Mouse (Mus musculus): ENCODE results near the gene Mdc1.

The Mdc1 gene

DNA sequence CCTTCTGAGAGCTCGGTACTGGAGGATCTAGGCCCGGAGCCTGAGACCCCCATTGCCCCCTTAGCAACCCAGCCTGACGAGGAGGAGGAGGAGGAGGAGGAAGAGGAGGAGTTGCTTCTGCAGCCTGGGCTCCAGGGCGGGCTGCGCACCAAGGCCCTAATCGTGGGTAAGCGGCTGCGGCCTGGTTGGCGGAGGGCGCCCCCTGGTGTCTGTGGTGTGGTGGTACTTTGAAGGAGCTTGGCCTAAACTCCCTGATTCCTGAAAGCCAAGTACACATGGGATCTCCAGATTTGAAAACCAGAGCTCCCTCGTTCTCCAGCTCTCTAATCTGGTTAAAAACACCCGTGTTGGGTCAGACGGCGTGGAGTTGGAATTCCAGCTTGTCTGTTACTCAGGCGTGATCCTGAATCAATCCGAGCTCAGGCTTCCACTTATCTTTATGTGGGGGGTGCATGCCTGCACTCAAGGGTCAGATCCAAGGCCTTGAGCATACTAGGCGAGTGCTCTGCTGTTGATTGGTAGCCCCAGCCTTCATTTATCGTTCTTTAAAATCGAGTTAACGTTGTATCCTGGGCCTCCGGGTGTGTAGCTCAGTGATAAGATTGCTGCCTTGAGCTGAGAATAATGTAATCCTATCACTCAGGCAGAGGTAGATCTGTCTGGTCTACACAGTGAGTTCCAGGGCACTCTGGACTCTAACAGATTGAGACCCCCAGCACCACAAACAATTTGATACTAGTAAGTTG, 32.6 kb downstream of the Mdc1 start:
- intact Hi-C loops (cut with DNase I), result loop anchor here (2.0 to 5.0 kb wide), 4 partner anchors 33 to 137 kb away; no protein-coding TSS in a partner anchor

DNA sequence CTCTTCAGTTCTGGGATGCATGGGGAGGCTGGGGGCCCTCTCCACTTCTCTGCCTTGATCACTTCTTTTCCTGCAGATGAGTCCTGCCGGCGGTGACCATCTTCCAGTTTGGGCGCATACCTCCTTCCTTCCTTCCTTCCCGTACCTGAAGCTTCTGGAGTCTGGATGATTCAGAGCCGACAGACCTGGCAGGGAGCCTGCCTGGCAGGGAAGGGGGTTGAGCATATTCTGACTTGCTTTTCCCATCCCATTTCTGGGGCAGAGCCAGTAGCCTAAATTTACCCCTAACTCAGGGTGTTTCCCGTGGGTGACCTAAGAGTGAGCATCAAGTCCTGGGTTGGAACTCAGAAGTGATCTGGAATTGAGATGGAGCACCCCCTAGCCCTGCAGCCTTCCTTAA, 33.4 kb downstream of the Mdc1 start:
- intact Hi-C loops (cut with DNase I), result loop anchor here (2.0 to 5.0 kb wide), 3 partner anchors 33 to 137 kb away; no protein-coding TSS in a partner anchor

DNA sequence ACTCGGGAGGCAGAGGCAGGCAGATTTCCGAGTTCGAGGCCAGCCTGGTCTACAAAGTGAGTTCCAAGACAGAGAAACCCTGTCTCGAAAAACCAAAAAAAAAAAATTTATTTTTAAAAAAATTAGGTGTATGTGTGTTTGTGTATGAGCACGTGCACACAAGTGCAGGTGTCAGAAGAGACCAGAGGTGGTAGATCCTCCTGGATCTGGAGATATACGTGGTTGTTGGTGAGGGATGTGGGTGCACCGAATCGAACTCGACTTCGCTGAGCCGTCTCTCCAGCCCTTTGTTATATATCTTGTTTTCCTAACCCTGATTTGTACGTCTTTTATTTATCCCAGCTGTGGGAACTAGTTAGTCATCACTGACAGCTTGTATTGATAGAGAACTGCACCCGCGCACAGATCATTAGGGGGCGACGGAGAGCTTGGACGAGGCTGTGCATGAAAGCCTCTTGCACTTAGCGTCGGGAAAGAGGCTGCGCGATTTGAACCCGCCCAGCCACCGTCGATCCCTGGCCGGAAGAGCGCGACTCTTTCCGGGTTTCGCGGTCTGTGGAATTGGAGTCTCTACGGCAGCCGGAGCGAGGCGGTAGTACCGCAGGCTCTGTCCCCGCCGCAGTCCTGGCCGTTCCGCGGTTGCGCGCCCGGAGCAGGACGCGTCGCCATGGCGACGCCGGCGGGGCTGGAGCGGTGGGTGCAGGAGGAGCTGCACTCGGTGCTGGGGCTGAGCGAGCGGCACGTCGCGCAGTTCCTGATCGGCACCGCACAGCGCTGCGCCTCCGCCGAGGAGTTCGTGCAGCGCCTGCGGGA, 38.1 kb downstream of the Mdc1 start, which contains the start of gene Dhx16:
Gene Dhx16 (plus strand): TSS at position 575 of the 813 bp plus-strand sequence.
- intact Hi-C loops (cut with DNase I), result no loop called here

DNA sequence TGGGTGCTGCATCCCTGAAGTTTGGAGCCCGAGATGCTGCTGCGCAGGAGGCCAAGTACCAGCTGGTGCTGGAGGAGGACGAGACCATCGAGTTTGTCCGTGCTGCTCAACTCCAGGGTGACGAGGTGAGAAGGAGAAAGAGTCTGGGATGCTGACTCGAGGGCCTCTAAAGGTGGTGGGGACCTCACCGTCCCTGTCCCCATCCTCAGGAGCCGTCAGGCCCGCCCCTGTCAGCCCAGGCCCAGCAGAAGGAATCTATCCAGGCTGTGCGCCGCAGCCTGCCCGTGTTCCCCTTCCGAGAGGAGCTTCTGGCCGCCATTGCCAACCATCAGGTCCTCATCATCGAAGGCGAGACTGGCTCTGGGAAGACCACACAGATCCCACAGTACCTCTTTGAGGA, 41.6 kb downstream of the Mdc1 start:
- intact Hi-C loops (cut with DNase I), result no loop called here

DNA sequence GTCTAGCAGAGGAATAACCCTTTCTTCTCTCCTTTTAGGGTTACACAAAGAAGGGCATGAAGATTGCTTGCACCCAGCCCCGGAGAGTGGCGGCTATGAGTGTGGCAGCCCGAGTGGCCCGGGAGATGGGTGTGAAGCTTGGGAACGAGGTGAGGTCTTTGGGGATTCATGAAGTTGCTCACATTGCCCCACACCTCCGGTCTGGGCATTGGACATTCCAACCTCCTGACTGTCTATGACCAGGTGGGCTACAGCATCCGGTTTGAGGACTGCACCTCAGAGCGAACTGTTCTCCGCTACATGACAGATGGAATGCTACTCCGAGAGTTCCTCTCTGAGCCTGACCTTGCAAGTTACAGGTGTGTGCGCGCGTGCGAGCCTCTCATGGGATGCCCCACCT, 42.5 kb downstream of the Mdc1 start:
- intact Hi-C loops (cut with DNase I), result no loop called here

DNA sequence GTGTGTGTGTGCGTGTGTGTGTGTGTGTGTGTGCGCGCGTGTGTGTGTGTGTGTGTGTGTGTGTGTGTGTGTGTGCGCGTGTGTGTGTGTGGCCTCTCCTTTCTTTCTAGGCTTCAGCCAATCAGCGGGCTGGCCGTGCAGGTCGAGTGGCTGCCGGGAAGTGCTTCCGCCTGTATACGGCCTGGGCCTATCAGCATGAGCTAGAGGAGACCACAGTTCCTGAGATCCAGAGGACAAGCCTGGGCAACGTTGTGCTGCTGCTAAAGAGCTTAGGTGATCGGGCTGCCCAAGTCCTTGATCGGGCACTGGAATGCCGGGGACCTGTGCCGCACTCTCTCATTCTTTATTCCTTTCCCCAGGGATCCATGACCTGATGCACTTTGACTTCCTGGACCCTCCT, 46.4 kb downstream of the Mdc1 start:
- intact Hi-C loops (cut with DNase I), result no loop called here

DNA sequence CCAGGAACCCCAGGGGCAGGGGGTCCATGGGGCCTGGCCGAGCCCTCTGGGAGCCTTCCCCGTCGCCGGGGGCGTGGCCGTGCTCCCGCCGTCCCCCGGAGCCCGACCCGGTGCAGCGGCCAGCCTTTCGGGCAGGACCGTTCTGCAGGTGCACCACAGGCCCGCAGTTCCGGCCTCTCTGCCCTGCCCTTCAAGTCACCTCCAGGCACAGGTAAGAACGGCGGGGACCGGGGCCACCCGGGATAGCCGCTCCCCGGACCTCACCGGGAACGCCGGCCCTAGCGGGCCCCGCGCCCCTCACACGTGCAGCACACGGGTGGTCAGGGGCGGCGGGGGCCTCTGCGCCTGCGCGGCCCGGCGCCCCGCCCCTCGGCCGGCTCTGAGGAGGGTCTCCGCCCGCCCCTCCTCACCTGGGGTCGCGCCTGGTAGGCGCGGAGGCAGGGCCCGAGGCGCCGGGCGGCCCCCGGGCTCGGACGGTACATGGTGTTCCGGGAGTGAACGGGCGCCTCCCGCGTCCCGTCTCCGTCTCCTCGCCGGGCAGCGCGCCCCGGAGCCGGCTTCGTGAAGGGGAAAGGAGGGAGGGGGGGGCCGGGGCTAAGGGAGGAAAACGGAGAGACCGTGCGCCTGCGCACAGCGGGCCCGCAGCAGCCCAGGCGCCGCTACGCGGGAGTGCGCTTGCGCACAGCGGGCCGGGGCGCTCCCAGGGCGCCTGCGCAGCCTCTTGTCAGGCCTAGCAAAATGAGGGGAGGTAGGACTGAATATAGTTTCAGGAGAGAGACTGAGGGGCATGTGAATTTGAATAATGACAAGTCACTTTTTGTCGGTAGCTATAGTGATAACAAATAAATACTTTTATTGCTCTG, 55.7 kb downstream of the Mdc1 start, which contains the start of gene 2310061I04Rik:
Gene 2310061I04Rik (minus strand): TSS at position 651 of the 863 bp plus-strand sequence.
- intact Hi-C loops (cut with DNase I), result no loop called here

DNA sequence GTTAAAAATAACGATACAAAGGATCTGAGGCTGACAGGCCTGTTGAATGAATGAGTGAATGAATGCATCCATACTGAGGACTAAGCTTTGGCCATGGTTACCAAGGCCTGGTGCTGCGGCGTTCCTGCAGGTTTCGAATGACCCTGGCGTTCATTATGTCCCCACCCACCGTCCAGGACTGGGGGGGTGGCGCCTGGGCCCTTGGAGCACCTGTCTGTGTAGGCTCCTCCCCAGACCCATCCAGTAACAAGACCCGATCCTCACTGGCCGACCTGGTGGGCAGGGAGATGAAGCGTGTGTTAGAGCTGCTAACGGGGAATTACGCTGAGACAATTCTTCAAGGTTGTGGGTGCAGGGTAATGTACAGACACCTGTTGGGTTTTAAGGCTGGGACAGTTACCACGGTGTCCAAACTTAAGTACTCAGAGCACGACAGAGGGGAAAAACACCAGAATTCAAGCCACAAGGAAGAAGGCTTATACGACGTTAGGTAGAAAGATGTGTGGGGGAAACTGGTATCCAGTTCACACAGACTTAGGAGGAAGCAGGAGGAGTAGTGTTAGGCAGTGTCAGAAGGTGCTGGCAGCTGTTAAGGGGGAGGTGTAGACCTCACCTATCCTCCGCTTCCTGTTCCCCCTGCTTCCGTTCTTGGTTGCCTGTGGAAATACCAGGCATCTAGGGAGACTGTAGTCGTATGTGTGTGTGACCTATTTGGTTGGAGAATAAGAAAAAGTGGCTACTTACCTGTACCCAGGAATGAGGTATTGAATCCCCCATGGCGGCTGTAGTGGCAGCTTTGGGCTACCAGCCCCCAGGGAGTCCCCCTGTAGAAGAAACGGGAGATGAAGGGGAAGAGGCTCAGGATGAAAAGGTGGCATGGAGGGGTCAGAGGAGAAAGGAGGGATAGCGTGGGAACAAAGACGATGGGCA, 56.6 kb downstream of the Mdc1 start:
- intact Hi-C loops (cut with DNase I), result no loop called here

DNA sequence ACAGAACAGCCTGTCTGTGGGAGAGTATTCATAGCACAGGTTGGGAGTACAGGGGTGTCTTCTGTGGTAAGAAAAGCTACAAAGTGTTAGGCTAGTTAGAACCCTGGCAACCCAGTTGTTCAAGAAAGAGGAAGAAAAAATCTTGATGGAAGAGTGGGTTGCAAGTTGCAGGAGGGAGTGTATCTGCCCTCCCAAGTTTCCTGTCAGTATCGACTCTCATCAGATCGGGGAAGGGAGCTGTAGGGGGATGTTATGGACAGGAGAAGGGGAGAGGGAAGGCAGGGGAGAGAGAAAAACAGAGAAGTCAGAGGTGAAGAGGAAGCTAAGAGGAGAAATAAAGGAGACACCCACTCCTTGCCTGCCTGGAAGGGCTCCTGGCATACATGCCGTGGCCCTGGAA, 59.3 kb downstream of the Mdc1 start:
- intact Hi-C loops (cut with DNase I), result no loop called here

DNA sequence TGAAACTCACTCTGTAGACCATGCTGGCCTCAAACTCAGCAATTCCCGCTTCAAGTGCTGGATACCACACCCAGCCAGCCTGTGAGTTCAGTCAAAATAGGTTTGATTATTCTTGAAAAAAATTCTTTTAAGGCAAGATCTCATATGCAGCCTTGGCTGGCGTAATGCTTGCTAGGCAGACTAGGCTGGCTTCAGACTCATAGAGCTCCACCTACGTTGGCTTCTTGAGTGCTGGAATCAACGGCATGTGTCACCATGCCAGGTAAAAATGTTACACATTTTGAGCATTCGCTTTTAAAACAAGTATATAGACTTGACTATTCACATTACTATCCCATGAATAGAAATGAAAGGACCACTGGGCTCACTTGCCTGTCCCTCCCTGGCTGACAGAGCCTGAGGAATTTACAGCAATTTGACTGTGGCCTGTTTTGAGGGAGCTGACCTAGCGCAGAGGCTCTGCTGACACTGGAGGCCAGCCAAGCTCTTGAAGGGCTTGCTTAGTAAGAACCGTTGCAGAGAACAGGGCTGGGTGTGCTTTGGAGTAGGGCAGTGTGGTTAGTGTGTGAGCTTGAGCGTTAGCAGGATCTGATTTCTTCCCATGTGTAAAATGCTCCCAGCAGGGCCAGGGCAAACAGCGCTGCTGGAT, 62.2 kb downstream of the Mdc1 start:
- intact Hi-C loops (cut with DNase I), result no loop called here

DNA sequence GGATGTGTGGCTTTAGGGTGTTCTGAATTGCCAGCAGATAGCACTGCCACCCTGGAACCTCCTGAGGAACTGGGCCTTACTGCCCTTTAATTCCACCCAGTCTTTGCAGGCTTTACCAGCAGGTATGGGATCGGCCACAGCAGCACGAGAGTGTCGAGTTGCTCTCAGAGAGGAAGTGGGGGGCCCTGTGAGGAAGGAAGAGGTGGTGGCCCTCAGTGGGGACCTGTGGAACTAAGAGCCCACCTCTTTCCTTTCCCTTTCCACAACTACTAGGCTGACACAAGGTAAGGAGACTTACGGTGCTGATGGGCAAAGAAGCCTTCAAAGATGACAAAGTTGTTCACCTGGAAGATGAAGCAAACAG, 62.7 kb downstream of the Mdc1 start:
- intact Hi-C loops (cut with DNase I), result no loop called here

DNA sequence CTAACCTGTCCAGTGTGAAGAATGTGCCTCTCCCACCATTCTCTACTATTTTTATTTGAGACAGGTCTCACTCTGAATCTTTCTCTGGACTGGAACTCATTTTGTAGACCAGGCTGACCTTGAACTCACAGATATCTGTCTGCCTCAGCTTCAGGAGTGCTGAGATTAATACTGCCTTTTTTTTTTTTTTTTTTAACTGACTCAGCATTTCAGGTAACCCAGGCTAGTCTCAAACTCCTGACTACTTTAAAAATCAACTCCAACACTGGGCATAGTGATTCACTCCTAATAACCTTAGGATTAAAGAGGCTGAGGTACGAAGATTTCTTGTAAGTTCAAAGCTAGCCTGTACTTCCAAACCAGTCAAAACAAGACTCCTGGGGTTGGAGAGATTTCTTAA, 64.3 kb downstream of the Mdc1 start:
- intact Hi-C loops (cut with DNase I), result loop anchor here (5.0 kb wide), 1 partner anchor 33 kb away; no protein-coding TSS in a partner anchor

DNA sequence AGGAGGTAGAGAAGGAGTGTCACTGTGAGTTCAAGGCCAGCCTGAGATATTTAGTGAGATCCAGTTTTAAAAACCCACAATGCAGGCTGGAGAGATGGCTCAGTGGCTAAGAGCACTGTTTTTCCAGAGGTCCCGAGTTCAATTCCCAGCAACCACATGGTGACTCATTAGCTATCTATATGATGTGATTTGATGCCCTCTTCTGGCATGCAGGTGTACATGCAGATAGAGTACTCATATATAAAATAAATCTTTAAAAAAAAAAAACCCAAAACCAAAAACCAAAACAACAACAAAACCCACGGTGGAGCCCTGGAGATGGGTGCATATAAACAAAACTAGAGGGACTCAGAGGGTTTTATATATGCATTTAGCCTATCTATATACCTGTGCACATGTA, 66.3 kb downstream of the Mdc1 start:
- intact Hi-C loops (cut with DNase I), result loop anchor here (5.0 kb wide), 1 partner anchor 35 kb away; no protein-coding TSS in a partner anchor

Small RNA genes lying within 50 kb of the gene (microRNA-seq; reads per million reads assigned to microRNA genes)
- 0.11 to 0.25 reads per million in 2 experiments for gene Gm28033
